Mouse (Mus musculus) neural tube, embryonic 13.5 days (tissue): ENCODE data around the gene Rc3h2. TPM values are rescaled to one million over a fixed set of nuclear protein-coding genes. Genes with fewer than 3 reads are reported as not detected.

Source experiments
- ATAC-seq: fragments of 200-750 bp; cut with Nextera tagmentation; 2 replicates; pipeline ENCODE4 v1.8.0; 2017; ENCODE audit warnings: low read depth, mild to moderate bottlenecking, moderate TSS enrichment, moderate library complexity
- H3K27ac ChIP-seq: fragments of 300-500 bp; sonication (generic); replicated peaks from 2 replicates; pipeline ENCODE4 v1.5.1; 2015; ENCODE audit warnings: moderate library complexity, mild to moderate bottlenecking, inconsistent platforms
- H3K27me3 ChIP-seq: fragments of 300-500 bp; sonication (generic); 2 replicates; pipeline ENCODE4 v1.6.1; 2015; ENCODE audit warnings: mild to moderate bottlenecking, inconsistent platforms
- H3K36me3 ChIP-seq: fragments of 300-500 bp; sonication (generic); 2 replicates; pipeline ENCODE4 v1.6.1; 2015; ENCODE audit warnings: mild to moderate bottlenecking, inconsistent platforms
- H3K4me1 ChIP-seq: fragments of 300-500 bp; sonication (generic); replicated peaks from 2 replicates; pipeline ENCODE4 v1.6.1; 2015; ENCODE audit warnings: inconsistent platforms
- H3K4me2 ChIP-seq: fragments of 300-500 bp; sonication (generic); 2 replicates; pipeline ENCODE4 v1.6.1; 2015; ENCODE audit warnings: inconsistent platforms, mild to moderate bottlenecking, moderate library complexity
- H3K4me3 ChIP-seq: fragments of 300-500 bp; sonication (generic); 2 replicates; pipeline ENCODE4 v1.5.1; 2015; ENCODE audit warnings: mild to moderate bottlenecking, inconsistent platforms
- H3K9ac ChIP-seq: fragments of 300-500 bp; sonication (generic); 2 replicates; pipeline ENCODE4 v1.6.1; 2015; ENCODE audit warnings: moderate library complexity, mild to moderate bottlenecking, inconsistent platforms
- H3K9me3 ChIP-seq: fragments of 300-500 bp; sonication (generic); 2 replicates; pipeline ENCODE4 v1.6.1; 2016; ENCODE audit warnings: inconsistent platforms
- WGBS: fragments of 180-500 bp; shearing (Covaris S2); methylation state at CpG from one replicate; pipeline ENCODE4 v1.1.7; 2015; 5-methylcytosine and 5-hydroxymethylcytosine counted together
- polyA plus RNA-seq: library from polyadenylated mRNA; unstranded; fragments of >200 nt; fragmentation: Nextera tagmentation; extraction: Ambion mirVana; gene quantifications from 2 replicates; pipeline ENCODE4 v1.2.1, GENCODE M21; 2015

Rc3h2 gene
- polyA plus RNA-seq, 1 experiment from 2014 or later = 21.3 TPM

GRCm38 (mm10) chr2:37395539-37395938 lies 27.2 kb downstream of the Rc3h2 start:
- Histone ChIP-seq H3K27me3 (no peaks in the 10 kb centered on the region), H3K9ac (no peak overlapping the region), H3K4me1 (no peaks in the 10 kb centered on the region), H3K9me3 (no peaks in the 10 kb centered on the region), H3K27ac (no peak overlapping the region), H3K4me2 (no peak overlapping the region), H3K36me3 (peaks cover 56% of the 10 kb centered on the region), H3K4me3 (no peak overlapping the region)
- no peak for ATAC-seq
- WGBS = 58% methylated on average over 1 of the region's 1 CpGs

DNA sequence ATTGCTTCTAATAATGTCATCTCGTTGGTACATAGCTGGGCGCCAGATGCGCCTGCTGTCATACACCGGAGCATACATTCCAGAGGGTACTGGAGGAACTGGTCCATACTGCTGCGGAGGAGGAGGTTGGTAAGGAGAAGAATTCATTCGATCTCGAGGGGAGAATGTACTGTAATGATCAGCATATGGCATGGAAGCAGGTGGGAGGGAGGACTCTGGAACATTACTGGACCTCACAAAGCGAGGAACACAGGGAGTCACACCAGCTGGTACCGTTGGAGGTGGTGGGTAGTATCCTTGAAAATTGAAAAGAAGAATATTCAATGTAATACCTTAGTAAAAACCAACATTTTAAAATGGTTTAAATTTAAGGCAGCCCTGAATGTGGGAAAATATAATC lies 39.8 kb downstream of the Rc3h2 start:
- WGBS = 93% methylated on average over 9 of the region's 9 CpGs

DNA sequence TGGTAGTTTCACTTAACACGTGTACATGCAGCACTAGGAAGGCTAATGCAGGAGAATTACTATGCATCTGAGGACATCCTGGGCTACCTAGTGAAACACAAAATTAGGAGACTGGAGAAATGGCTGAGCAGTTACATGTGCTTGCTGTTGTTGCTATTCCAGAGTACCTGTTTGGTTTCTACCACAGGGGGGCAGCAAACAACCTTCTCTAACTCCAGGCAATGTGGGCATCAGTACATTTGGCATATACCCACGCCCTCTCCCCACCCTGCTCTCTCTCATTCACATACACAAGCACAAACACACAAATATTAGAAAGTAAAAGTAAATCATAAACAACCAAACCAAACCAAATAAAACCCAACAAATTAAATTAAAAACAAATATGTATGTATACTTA lies 42.5 kb downstream of the Rc3h2 start:
- peaks cover 64% of the 10 kb centered on the region for H3K36me3 ChIP-seq
- no peak for ATAC-seq
- no peaks in the 10 kb centered on the region for H3K27me3 ChIP-seq
- H3K27ac ChIP-seq = no peak overlapping the region
- H3K9me3 ChIP-seq = no peaks in the 10 kb centered on the region
- H3K9ac ChIP-seq = no peak overlapping the region
- no peak overlapping the region for H3K4me2 ChIP-seq
- no peaks in the 10 kb centered on the region for H3K4me1 ChIP-seq
- WGBS = 60% methylated on average over 2 of the region's 2 CpGs
- no peak overlapping the region for H3K4me3 ChIP-seq

More for the DNA sequence above, 39.8 kb downstream of the Rc3h2 start:
- no peak for ATAC-seq
- Histone ChIP-seq H3K27me3 (no peaks in the 10 kb centered on the region), H3K27ac (no peak overlapping the region), H3K4me2 (no peak overlapping the region), H3K4me1 (no peaks in the 10 kb centered on the region), H3K9me3 (no peaks in the 10 kb centered on the region), H3K4me3 (no peak overlapping the region), H3K9ac (no peak overlapping the region), H3K36me3 (peaks cover 54% of the 10 kb centered on the region)

- H3K9me3 ChIP-seq = no peaks in the 10 kb centered on the region
- H3K27me3 ChIP-seq = no peaks in the 10 kb centered on the region
- H3K4me1 ChIP-seq = no peaks in the 10 kb centered on the region
- H3K4me2 ChIP-seq = no peak overlapping the region
- WGBS = 100% methylated on average over 1 of the region's 1 CpGs
- no peak overlapping the region for H3K4me3 ChIP-seq
- H3K27ac ChIP-seq = no peak overlapping the region
- H3K9ac ChIP-seq = no peak overlapping the region
- peaks cover 46% of the 10 kb centered on the region for H3K36me3 ChIP-seq
- no peak for ATAC-seq
Measured at GRCm38 (mm10) chr2:37376018-37376417, 46.7 kb downstream of the Rc3h2 start.

DNA sequence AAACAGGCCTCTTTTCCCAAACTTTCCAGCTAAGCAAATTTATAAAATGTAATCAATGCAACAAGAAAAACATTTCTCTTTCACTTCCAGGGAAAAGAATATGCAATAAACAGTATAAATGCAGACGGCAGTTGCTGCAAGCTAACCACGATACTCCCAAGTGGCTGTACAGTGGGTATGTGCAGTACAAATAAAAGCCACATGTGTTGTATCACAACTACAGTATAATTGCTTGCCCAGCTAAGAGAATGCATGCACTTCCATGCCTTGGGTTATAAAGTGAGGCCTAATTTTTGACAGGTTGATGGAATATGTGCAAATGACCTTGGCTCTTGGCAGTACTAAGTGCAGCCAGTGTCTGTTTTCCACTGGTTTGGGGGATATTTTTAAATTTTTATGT lies 52.1 kb downstream of the Rc3h2 start:
- WGBS = 91% methylated on average over 2 of the region's 2 CpGs
- ATAC-seq = no peak
- no peaks in the 10 kb centered on the region for H3K27me3 ChIP-seq

DNA sequence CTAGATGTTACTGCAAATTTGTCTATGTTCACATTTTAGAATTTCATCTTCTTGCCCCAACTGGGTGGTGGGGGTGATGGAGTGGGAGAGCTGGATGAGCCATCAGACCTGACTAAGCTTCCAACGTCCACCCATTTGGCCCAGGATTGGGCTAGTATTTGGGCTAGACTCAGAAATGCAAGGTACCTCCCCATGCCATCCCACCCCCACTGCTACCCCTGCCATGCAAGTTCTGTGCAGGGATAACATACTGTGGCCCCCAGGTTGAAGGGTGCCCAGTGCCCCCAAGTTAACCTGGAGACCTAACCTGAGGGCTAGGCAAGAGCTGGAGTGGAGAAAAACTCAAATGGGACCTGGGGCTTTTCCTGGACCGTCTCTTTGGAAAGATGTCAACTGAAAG lies 62.8 kb downstream of the Rc3h2 start:
- Histone ChIP-seq H3K36me3 (peaks cover 23% of the 10 kb centered on the region), H3K4me3 (no peak overlapping the region), H3K27me3 (no peaks in the 10 kb centered on the region), H3K4me2 (peak overlapping the region; percentile 67; the same call in 1 of the 2 replicates), H3K27ac (no peak overlapping the region), H3K4me1 (peaks cover 21% of the 10 kb centered on the region), H3K9ac (no peak overlapping the region), H3K9me3 (no peaks in the 10 kb centered on the region)
- 92% methylated on average over 2 of the region's 2 CpGs for WGBS
- ATAC-seq = no peak

More for the DNA sequence above, 52.1 kb downstream of the Rc3h2 start:
- Histone ChIP-seq H3K9me3 (no peaks in the 10 kb centered on the region), H3K4me1 (no peaks in the 10 kb centered on the region), H3K9ac (no peak overlapping the region), H3K4me2 (no peak overlapping the region), H3K36me3 (peaks cover 23% of the 10 kb centered on the region; the same call in 1 of the 2 replicates), H3K27ac (no peak overlapping the region), H3K4me3 (no peak overlapping the region)

DNA sequence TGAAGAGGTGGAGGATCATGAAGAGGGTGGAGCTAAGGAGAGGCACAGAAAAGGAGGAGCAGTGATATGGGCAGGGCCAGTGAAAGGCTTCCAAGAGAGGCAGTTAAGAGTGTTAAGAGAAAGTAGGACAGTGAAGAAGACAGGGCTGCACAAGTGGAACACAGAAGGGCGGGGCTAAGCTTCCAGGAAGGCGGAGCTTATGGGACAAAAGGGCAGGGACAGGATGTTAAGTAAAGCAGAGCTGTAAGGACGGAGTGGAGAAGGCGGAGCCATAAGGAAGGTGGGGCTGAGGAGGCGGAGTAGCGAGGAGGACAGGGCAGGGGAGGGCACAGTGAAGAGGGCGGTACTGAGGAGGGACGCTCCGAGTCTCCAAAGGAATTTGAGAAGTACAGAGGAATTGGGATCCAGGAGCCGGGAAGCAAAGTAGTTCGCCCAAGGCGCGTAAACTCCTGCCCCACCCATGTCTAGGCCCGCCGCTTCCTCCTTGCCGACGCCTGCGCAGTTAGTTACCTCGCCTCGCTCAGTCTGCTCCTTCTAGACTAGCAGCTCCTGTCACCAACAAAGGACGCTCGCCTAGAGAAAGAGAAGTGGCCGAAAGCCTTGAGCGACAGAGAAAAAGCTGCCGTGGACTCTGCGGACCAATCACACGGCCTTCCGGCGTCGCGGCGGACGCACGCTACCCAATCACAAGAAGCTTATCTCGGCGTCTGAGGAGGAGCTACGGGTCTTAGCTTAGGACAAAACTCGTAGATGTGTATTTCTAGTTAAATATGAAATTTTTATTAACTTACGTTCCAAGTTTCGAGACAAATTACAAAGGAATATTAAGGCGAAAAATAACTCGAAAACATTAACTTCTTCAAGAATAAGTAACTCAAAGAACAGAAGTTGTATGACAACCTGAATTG lies 63.8 kb downstream of the Rc3h2 start, which contains the start of gene Pdcl:
Pdcl (minus strand) TSS at position 700 of the 908 bp plus-strand sequence.
- under 1% methylated on average over 42 of the region's 42 CpGs for WGBS

GRCm38 (mm10) chr2:37355571-37355970 lies 67.1 kb downstream of the Rc3h2 start:
- WGBS = 94% methylated on average over 5 of the region's 5 CpGs
- Histone ChIP-seq H3K27ac (no peak overlapping the region), H3K9me3 (no peaks in the 10 kb centered on the region), H3K36me3 (peaks cover 63% of the 10 kb centered on the region), H3K27me3 (no peaks in the 10 kb centered on the region), H3K4me3 (no peak overlapping the region), H3K4me2 (no peak overlapping the region), H3K4me1 (peaks cover 21% of the 10 kb centered on the region), H3K9ac (no peak overlapping the region)
- no peak for ATAC-seq

More for the DNA sequence above, 63.8 kb downstream of the Rc3h2 start, which contains the start of gene Pdcl:
- Histone ChIP-seq H3K9me3 (no peaks in the 10 kb centered on the region), H3K27ac (peak within 1 kb of the TSS; percentile 94), H3K9ac (peak within 1 kb of the TSS; percentile 79), H3K36me3 (peaks cover 33% of the 10 kb centered on the region), H3K4me3 (peak within 1 kb of the TSS; percentile 70), H3K4me2 (peak within 1 kb of the TSS; percentile 67), H3K27me3 (no peaks in the 10 kb centered on the region), H3K4me1 (peaks cover 21% of the 10 kb centered on the region)
- ATAC-seq = peak; percentile 98

- WGBS = 92% methylated on average over 7 of the region's 7 CpGs
- Histone ChIP-seq H3K27ac (no peak overlapping the region), H3K36me3 (peaks cover 70% of the 10 kb centered on the region), H3K4me1 (no peaks in the 10 kb centered on the region; the same call in 1 of the 2 replicates), H3K4me2 (no peak overlapping the region), H3K4me3 (no peak overlapping the region), H3K9ac (no peak overlapping the region), H3K9me3 (no peaks in the 10 kb centered on the region), H3K27me3 (no peaks in the 10 kb centered on the region)
- no peak for ATAC-seq
Measured at GRCm38 (mm10) chr2:37351671-37352070, 71.0 kb downstream of the Rc3h2 start.

DNA sequence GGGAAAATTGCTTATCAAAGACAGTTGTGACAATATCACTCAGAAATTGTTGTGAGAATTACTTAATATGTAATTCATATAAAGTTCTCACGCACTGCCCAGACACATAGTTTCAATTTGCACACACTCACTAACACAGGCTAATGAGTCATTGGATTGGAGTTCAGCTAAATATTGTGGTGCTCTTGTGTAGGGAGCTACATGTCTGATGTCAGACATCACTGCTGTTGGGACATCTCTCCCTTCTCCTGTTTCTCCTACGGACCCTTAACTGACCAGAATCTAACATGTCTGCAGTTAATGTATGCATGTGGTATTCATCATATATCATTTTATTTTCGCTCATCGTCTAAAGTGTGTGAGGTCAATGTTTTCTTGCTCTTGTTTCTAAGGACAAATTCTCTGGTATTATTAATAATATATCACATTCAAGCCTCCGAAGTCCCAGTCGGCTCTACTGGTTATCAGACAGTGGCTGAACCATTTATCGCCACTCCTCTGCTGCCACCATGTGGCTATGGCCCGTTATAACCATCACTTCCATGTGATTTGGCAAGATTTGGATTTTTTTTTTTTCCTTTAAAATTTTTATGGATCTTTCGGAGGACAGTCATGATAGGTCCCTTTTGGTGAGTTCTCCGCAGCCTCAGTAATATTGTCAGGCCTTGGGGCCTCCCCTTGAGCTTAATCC lies 84.1 kb downstream of the Rc3h2 start:
- ATAC-seq = no peak
- Histone ChIP-seq H3K36me3 (no peaks in the 10 kb centered on the region), H3K4me1 (no peaks in the 10 kb centered on the region), H3K27me3 (no peaks in the 10 kb centered on the region), H3K27ac (no peak overlapping the region), H3K9ac (no peak overlapping the region), H3K4me3 (no peak overlapping the region), H3K9me3 (no peaks in the 10 kb centered on the region), H3K4me2 (no peak overlapping the region)
- WGBS = 68% methylated on average over 10 of the region's 10 CpGs

DNA sequence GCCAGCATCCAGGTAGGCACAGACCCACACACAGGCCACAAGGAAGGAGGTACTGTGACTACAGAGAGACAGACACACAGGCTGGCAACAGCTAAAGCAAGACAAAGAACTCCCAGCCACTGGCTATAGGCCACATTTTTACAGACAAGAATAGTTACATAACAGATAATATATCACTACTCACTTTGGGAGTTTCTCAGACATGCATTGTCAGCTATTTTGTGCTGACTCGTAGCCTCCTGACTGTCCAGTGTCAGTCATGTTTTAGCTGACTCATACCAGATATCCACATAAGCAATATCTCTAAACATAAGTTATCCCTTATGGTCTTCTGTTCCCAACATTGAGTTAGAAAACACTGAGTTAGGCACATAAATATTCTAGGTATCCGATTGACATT lies 89.4 kb downstream of the Rc3h2 start:
- H3K4me1 ChIP-seq = no peaks in the 10 kb centered on the region
- no peak overlapping the region for H3K9ac ChIP-seq
- 88% methylated on average over 2 of the region's 2 CpGs for WGBS

DNA sequence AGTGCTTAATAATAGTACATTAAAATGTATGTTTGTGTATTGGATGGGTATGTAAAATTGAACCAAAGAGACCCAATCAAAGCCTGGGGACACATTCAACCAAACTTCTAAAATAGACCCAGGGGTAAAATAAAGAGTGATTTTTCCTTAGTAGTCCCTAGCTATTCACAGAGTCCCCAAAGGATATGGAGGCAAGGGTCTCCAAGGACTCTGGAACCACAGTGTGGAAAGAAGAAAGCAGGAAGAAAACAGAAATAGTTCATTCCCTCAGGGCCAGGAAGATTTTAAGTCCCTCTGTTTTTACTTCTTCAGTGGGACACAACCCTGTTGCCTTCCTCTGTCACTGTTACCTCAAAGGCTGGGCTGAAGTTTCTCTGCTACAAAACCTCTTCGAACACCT lies 96.5 kb downstream of the Rc3h2 start, which contains the start of gene Olfr368:
Olfr368 (plus strand) TSS at position 301 of the 400 bp plus-strand sequence.
- ATAC-seq = no peak

More for the DNA sequence above, 89.4 kb downstream of the Rc3h2 start:
- H3K4me3 ChIP-seq = no peak overlapping the region
- no peak overlapping the region for H3K4me2 ChIP-seq
- H3K36me3 ChIP-seq = no peaks in the 10 kb centered on the region
- ATAC-seq = no peak
- no peak overlapping the region for H3K27ac ChIP-seq
- H3K9me3 ChIP-seq = no peaks in the 10 kb centered on the region
- H3K27me3 ChIP-seq = no peaks in the 10 kb centered on the region

More for the DNA sequence above, 96.5 kb downstream of the Rc3h2 start, which contains the start of gene Olfr368:
- H3K4me3 ChIP-seq = no peak within 1 kb of the TSS
- no peaks in the 10 kb centered on the region for H3K27me3 ChIP-seq
- no peaks in the 10 kb centered on the region for H3K9me3 ChIP-seq
- no peaks in the 10 kb centered on the region for H3K4me1 ChIP-seq
- H3K36me3 ChIP-seq = no peaks in the 10 kb centered on the region
- no peak within 1 kb of the TSS for H3K4me2 ChIP-seq
- no peak within 1 kb of the TSS for H3K9ac ChIP-seq
- 91% methylated on average over 1 of the region's 1 CpGs for WGBS
- H3K27ac ChIP-seq = no peak within 1 kb of the TSS
